Mouse (Mus musculus) embryonic facial prominence, embryonic 12.5 days (tissue): ENCODE results near the gene Gm10961. TPM values are rescaled to one million over a fixed set of nuclear protein-coding genes. Genes with fewer than 3 reads are reported as not detected.

ENCODE experiments used
- ATAC-seq: fragments of 200-750 bp; cut with Nextera tagmentation; 2 replicates; pipeline ENCODE4 v1.8.0; 2017; ENCODE audit not compliant: insufficient number of reproducible peaks, insufficient read depth, low FRiP score, low TSS enrichment
- H3K27ac ChIP-seq: fragments of 300-500 bp; sonication (generic); 2 replicates; pipeline ENCODE4 v1.5.1; 2016; ENCODE audit warnings: mild to moderate bottlenecking
- H3K27me3 ChIP-seq: fragments of 300-500 bp; sonication (generic); 2 replicates; pipeline ENCODE4 v1.6.1; 2016; ENCODE audit warnings: mild to moderate bottlenecking, moderate library complexity
- H3K36me3 ChIP-seq: fragments of 300-500 bp; sonication (generic); 2 replicates; pipeline ENCODE4 v1.6.1; 2016; ENCODE audit warnings: mild to moderate bottlenecking
- H3K4me1 ChIP-seq: fragments of 300-500 bp; sonication (generic); 2 replicates; pipeline ENCODE4 v1.6.1; 2016
- H3K4me2 ChIP-seq: fragments of 300-500 bp; sonication (generic); replicated peaks from 2 replicates; pipeline ENCODE4 v1.6.1; 2016; ENCODE audit warnings: mild to moderate bottlenecking, moderate library complexity
- H3K4me3 ChIP-seq: fragments of 300-500 bp; sonication (generic); 2 replicates; pipeline ENCODE4 v1.5.1; 2016; ENCODE audit warnings: mild to moderate bottlenecking
- H3K9ac ChIP-seq: fragments of 300-500 bp; sonication (generic); 2 replicates; pipeline ENCODE4 v1.6.1; 2016; ENCODE audit warnings: mild to moderate bottlenecking, moderate library complexity
- H3K9me3 ChIP-seq: fragments of 300-500 bp; sonication (generic); 2 replicates; pipeline ENCODE4 v1.6.1; 2016; ENCODE audit warnings: mild to moderate bottlenecking, moderate library complexity
- WGBS: fragments of 180-500 bp; shearing (Covaris S2); methylation state at CpG from one replicate; pipeline ENCODE4 v1.1.7; 2016; 5-methylcytosine and 5-hydroxymethylcytosine counted together
- polyA plus RNA-seq: library from polyadenylated mRNA; unstranded; fragments of >200 nt; fragmentation: Nextera tagmentation; extraction: Ambion mirVana; gene quantifications from 2 replicates; pipeline ENCODE4 v1.2.1, GENCODE M21; 2016

The Gm10961 gene
- polyA plus RNA-seq, 1 experiment from 2014 or later, result not detected

- Histone ChIP-seq H3K27ac (no peak overlapping the region), H3K27me3 (no peaks in the 10 kb centered on the region), H3K9ac (no peak overlapping the region), H3K9me3 (no peaks in the 10 kb centered on the region), H3K4me1 (no peaks in the 10 kb centered on the region), H3K4me3 (no peak overlapping the region), H3K4me2 (no peak overlapping the region), H3K36me3 (peaks cover 88% of the 10 kb centered on the region)
- ATAC-seq, result no peak
- 90% methylated on average over 4 of the region's 4 CpGs for WGBS
Observed at GRCm38 (mm10) chr3:107670500-107670899, 39.4 kb downstream of the Gm10961 start.

- Histone ChIP-seq H3K4me1 (no peaks in the 10 kb centered on the region), H3K9ac (no peak overlapping the region), H3K36me3 (peaks cover 89% of the 10 kb centered on the region), H3K4me3 (no peak overlapping the region), H3K4me2 (no peak overlapping the region), H3K27ac (no peak overlapping the region), H3K9me3 (no peaks in the 10 kb centered on the region), H3K27me3 (no peaks in the 10 kb centered on the region)
- ATAC-seq, result no peak
- WGBS, result 92% methylated on average over 2 of the region's 2 CpGs
Observed at GRCm38 (mm10) chr3:107671509-107671908, 40.4 kb downstream of the Gm10961 start.

- no peaks in the 10 kb centered on the region for H3K9me3 ChIP-seq
- peak overlapping the region; percentile 17; the same call in 1 of the 2 replicates for H3K4me2 ChIP-seq
- H3K4me3 ChIP-seq, result no peak overlapping the region
- H3K4me1 ChIP-seq, result peaks cover 40% of the 10 kb centered on the region
- H3K27ac ChIP-seq, result peak overlapping the region; percentile 75
- H3K9ac ChIP-seq, result no peak overlapping the region
- WGBS, result 29% methylated on average over 7 of the region's 7 CpGs
- peak; percentile 64; the same call in 1 of the 2 replicates for ATAC-seq
- H3K36me3 ChIP-seq, result peaks cover 5% of the 10 kb centered on the region
- no peaks in the 10 kb centered on the region for H3K27me3 ChIP-seq
Observed at GRCm38 (mm10) chr3:107680790-107681576, 49.9 kb downstream of the Gm10961 start.

Other genes starting within 250 kb of the Gm10961 start
- 0.23 TPM in 2 replicates for gene Kcnc4, start 171.8 kb upstream of the Gm10961 start, polyA plus RNA-seq
- 7.1 and 8.0 TPM in 2 replicates for gene Slc6a17, start 113.3 kb upstream of the Gm10961 start, polyA plus RNA-seq
- 0.46 and 0.48 TPM in 2 replicates for gene Ubl4b, start 76.2 kb upstream of the Gm10961 start, polyA plus RNA-seq
- 28.7 and 40.5 TPM in 2 replicates for gene Alx3, start 36.3 kb upstream of the Gm10961 start, polyA plus RNA-seq
- gene Strip1, start 372 bp downstream of the Gm10961 start, polyA plus RNA-seq, result 82.4 and 83.1 TPM in 2 replicates
- gene Ahcyl1, start 65.2 kb downstream of the Gm10961 start, polyA plus RNA-seq, result 110 and 119 TPM in 2 replicates
- 7.2 TPM in 2 replicates for gene Csf1, start 129.1 kb downstream of the Gm10961 start, polyA plus RNA-seq
- gene Eps8l3, start 245.9 kb downstream of the Gm10961 start, polyA plus RNA-seq, result not detected in 2 replicates